Mouse (Mus musculus): ENCODE measurements at regions not wholly inside any gene's neighbourhood (a gene's known extent, or its start where the extent isn't known, plus 50 kb on each side); places are given as distances from the start of the nearest gene placed in this dataset.

- peak in 1 of 2 experiments; percentile 55 for DNase-seq
Measured at GRCm38 (mm10) chr9:71420064-71420463, 65.7 kb downstream of the Polr2m start.

DNA sequence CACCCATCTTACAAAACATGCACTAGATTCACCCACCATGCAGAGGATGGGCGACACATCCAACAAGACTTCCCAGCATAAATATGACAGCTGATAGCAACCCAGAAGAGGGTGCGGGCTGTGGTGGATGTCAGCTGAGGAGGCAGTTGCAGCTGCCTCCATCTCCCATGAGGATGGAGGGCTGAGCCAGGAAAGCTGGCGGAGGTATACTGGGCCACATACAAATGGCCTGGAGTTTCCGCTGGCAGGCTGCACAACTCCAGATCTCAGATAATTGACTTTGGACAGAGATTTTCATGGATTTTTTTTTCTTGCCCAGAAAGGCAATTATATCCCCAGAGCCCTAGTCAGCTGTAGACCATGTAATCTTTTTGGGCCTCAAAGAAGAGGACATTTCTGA is 67.2 kb downstream of the Polr2m start:
- no peak for DNase-seq

GRCm38 (mm10) chr9:71417248-71417647 is 68.5 kb downstream of the Polr2m start:
- DNase-seq, result no peak

DNA sequence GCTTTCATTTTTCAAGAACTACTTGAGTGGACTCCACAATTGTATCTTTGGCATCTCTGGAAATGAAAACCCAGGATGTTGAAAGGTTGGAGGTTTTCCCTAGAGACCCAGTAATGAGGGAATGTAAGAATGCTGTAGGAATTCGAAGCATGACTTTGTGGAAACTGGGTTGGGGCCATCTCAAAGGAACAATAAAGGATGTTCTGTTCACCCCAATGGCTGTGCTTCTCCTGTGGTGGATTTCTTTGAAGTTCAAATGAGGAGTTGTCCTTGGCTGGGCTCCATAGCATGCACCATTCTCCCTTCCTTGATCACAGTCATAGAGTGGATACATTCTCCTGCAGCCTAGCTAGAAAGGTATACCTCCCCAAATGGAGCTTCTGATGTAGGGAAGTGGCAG is 74.6 kb downstream of the Polr2m start:
- no peak for DNase-seq

DNA sequence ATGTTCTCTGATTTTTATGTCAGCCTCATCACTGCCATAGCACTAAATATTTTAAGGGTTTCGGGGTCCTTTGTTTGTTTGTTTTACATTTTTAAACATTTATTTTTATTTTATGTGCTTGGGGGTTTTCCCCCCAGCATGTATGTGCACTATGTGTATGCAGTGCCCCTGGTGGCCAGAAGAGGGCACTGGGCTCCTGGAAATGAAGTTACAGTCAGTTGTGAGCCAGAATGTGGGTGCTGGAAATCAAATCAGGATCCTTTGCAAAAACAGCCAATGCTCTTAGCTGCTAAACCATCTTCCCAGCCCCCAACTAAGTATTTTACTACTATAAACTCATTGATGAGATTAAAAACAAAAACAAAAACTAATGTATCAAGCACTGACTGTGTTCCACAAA is 75.8 kb downstream of the Polr2m start:
- DNase-seq, result no peak

GRCm38 (mm10) chr9:71408946-71409345 is 76.8 kb downstream of the Polr2m start:
- no peak for DNase-seq

GRCm38 (mm10) chr9:71404396-71405135 is 81.2 kb downstream of the Polr2m start:
- DNase-seq, result peak in 1 of 2 experiments; percentile 18

GRCm38 (mm10) chr9:71401667-71402066 is 84.1 kb downstream of the Polr2m start:
- no peak for DNase-seq

GRCm38 (mm10) chr9:71399346-71399745 is 86.4 kb downstream of the Polr2m start:
- DNase-seq, result no peak

DNA sequence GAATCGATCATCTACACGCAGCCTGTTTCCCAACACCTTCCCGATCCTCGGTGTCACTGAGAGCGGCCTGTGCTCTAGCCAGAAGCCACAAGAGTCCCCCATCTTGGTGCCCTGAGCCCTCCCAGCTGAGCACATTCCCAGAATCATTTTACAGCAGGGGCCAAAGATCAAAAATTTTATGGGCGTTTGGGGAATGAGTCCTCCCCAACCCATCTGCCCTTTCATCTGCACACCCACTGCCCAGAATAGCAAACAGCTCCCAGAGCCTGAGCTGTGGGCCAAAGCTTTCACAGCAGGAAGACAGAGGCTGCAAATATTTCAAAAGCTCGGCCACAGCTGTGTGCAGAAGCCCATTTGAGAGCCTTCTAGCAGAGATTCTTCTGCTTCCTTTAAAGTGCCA is 89.0 kb downstream of the Polr2m start:
- peak; percentile 40 to 47 for DNase-seq

DNA sequence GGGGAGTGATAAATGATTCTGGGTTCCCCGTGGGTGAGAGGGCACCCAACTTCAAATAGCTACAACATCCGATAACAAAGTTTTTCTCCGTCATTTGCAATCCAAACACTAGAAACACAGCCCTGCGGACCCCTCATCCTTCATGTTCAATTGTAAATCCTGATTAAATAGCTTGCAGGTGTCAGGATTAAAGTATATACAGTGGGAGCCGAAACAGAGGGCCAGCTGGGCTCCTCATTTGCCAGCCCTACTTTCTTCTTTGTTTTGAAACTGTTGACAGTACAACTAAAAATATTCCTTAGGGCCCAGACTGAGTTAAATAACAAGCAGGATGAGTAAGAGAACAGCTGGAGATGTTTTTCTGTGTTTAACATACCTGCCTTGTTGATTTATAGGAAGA is 95.5 kb downstream of the Polr2m start:
- DNase-seq, result peak in 1 of 2 experiments; percentile 13

GRCm38 (mm10) chr9:71387426-71387825 is 98.3 kb downstream of the Polr2m start:
- no peak for DNase-seq

DNA sequence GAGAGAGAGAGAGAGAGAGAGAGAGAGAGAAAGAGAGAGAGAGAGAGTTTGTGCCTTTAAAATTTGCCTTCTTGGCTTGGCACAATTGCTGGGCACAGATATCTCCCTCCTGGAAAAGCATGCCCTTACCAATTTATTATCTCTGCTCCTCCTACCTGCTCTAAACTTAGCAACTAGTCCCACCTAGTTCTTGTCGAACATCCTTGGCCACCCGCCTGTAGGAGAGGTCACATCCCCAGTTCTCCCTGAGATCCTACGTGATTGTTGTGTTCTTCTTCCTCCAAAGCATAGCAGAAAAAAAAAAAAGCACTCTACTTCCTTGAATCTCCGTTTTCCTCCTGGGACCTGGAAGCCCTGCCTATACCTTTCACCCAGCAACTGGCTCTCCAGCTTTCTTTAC is 101.8 kb downstream of the Polr2m start:
- DNase-seq, result no peak

DNA sequence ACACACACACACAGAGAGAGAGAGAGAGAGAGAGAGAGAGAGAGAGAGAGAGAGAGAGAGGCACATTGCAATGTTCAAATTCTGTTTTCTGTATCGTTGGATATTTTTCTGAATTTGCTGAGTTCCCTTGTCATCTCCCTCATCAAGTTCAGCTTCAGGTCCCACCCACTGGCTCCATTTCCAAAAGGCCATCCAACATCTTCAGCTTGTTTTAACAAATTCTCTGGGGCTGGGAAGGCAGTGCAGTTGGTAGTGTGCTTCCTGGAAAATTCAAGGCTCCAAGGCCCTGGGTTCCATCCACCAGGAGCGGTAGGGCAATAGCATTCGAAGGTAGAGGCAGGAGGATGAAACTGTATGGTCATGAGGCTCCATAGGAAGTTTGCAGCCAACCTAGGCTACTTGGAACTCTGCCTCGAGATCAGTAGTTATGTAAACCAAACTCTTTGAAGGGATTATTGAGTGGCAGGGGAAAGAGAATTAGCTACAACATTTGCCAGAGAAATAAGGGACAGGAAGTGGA is 105.9 kb downstream of the Polr2m start:
- no peak for DNase-seq

DNA sequence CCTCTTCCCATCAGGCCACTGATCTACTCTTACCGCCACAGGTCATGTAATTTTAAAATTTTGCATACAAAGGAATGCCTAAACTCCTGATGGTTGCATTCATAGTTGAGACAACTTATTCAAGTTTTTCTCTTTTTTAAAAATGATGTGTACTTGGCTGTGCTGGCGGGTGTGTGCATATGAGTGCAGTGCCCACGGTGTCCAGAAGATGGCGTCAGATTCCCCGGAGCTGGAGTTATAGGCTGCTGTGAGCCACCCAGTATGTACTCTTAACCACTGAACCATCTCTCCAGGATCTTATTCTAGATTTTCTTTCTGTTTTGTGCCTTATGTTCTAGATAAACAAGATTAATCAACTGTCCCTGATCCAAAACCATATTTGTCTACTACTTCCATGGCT is 116.0 kb downstream of the Polr2m start:
- DNase-seq, result no peak

- no peak for DNase-seq
Measured at GRCm38 (mm10) chr9:71369202-71369601, 116.5 kb downstream of the Polr2m start.

DNA sequence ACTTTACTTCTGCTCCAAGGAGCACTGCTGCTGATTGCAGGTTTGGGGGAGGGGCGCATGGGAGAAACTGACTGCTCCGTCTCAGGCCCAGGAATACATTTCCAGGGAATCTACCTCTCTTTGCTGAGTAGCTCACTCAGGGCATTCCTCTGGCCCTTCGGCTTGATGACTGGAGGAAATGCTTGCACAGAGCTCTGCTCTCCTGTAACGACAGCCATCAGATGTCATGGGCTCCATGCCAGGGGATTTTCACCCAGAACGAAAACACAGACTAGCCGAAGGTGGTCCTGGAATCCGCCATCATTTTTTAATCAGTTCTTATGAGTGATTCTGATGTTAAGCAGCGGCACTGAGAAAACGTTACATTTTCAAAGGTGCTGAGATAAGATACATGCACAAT is 119.2 kb downstream of the Polr2m start:
- DNase-seq, result peak; percentile 4 to 21

- no peak for DNase-seq
Measured at GRCm38 (mm10) chr9:71365177-71365738, 120.5 kb downstream of the Polr2m start.

DNA sequence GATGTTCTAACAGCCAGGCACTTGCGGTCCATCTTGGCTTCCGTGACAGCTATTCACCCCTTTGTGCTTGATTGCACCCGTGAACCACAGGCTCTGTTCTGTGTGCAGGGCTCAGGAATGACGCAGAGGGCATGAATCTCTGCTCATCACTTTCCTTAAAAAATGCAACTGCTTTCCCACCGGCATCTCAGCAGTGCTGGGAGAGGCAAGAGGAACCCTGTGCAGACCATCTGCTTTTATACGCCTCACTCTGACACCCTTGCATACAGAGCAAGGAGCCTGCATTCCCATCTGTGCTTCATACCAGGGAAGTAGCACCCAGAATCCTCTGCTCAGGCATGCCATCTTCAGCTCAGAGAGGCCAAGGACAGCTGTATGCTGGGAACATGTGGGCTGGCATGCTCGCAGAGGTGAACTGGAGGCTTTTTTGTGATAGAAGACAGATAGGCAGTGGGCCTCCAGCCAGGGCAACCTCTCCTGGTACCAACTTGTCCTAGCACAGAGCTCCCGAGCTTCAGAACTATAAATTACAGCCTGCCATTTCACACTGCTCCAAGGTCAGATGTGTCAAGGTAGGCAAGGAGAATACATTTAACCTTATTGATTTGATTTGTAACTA is 121.6 kb downstream of the Polr2m start:
- DNase-seq, result no peak

- DNase-seq, result peak in 1 of 2 experiments; percentile 40
Measured at GRCm38 (mm10) chr9:71362401-71362800, 123.3 kb downstream of the Polr2m start.

DNA sequence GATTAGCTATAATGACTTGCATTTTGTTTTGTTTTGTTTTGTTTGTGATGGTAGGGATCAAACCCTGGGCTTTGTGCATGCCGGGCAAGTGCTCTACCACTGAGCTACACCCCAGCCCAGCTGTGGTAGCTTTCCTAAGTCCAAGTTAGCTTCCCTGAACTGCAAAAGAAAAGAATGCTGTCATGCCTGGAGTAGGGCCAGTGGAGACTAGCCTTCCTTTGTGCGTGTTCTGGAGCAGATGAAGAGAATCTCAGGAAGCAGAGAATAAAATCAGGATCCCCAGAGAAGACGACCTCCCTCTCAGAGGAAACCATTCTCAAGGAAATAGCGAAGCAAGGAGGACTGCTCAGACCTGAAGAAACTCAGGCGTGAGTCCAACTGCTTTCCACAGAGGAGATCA is 123.8 kb downstream of the Polr2m start:
- DNase-seq, result peak in 1 of 2 experiments; percentile 9

DNA sequence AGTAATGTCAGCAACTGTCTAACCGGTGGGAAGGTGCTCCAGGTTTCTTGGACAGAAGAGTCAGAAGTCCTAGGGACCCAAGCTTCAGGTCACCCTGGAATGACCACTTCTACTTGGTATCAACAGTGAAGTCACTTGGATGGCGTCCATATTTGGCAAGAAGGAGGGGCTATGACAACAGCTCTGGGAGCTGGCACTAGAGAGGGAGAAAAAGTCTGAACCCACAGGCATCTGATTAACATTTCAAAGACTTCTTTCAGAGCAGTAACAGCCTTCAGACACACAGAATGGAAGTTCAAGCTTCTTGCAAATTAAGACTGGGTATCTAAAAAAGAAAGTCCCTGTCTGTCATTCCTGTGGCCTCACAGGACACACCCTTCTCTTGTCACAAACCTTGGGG is 124.4 kb downstream of the Polr2m start:
- DNase-seq, result peak; percentile 36 to 45

- peak; percentile 44 to 74 for DNase-seq
Measured at GRCm38 (mm10) chr9:71360676-71361075, 125.1 kb downstream of the Polr2m start.

GRCm38 (mm10) chr9:71358961-71359360 is 126.8 kb downstream of the Polr2m start:
- DNase-seq, result peak; percentile 38 to 53
